Comparison of ENCODE assay signal across 41 mouse cellular contexts in the genomic region with DNA sequence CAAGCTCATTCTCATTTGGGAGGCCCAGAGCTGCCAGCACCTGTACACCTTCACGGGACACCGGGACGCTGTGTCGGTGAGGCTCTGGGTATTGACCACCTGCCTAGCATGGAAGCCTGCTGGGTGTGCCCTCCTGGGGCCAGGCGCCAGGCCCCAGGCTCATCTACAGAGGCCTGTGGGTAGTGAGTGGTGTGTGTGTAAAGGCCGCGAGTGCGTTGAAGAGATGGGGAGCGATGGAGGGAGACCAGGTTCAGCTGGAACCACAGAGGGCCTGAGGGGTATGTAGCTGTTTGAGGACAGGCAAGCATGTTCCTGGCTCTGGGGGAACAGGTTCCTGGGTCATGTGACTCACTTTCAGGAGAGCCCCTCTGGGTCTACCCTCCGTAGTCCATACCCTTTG. TPM values are rescaled to one million over a fixed set of nuclear protein-coding genes. Genes with fewer than 3 reads are reported as not detected.
"Had no signal": no experiment of that assay in that cellular context is flagged by ENCODE, and none has a peak within 500 bp of the region (broad histone marks: within the 10 kb centered on the region; RNA-seq: fewer than 3 reads in every experiment).

No protein-coding gene starts in this region.

- H3K4me2 ChIP-seq: heart, embryonic 12.5 days; hindbrain, embryonic 13.5 days; hindbrain, embryonic 15.5 days; kidney, embryonic 15.5 days; limb, embryonic 12.5 days; liver, embryonic 12.5 days had no signal

- ATAC-seq: hindbrain, postnatal 0 days; intestine, embryonic 16.5 days; liver, embryonic 12.5 days had no signal

- H3K9me3 ChIP-seq: heart, embryonic 10.5 days; heart, embryonic 12.5 days; hindbrain, embryonic 13.5 days; hindbrain, embryonic 15.5 days; kidney, embryonic 15.5 days; limb, embryonic 12.5 days; liver, embryonic 12.5 days had no signal

- H3K27ac ChIP-seq: heart, embryonic 10.5 days; hindbrain, embryonic 13.5 days; hindbrain, embryonic 15.5 days; hindbrain, postnatal 0 days; kidney, embryonic 15.5 days; kidney, postnatal 0 days; layer of hippocampus, adult 2 months; limb, embryonic 12.5 days; liver, embryonic 12.5 days; liver, embryonic 14.5 days had no signal

- H3K27me3 ChIP-seq: heart, embryonic 12.5 days; hindbrain, embryonic 13.5 days; hindbrain, embryonic 15.5 days; kidney, embryonic 15.5 days; limb, embryonic 12.5 days; liver, embryonic 12.5 days had no signal

- H3K4me3 ChIP-seq: heart, embryonic 10.5 days; heart, embryonic 12.5 days; hindbrain, embryonic 13.5 days; hindbrain, embryonic 15.5 days; kidney, embryonic 15.5 days; layer of hippocampus, adult 2 months; limb, embryonic 12.5 days; liver, embryonic 12.5 days had no signal

- H3K9ac ChIP-seq: heart, embryonic 12.5 days; hindbrain, embryonic 13.5 days; hindbrain, embryonic 15.5 days; kidney, embryonic 15.5 days; limb, embryonic 12.5 days; liver, embryonic 12.5 days; liver, embryonic 14.5 days had no signal

- DNase-seq: gastrocnemius, postnatal 14 days; heart, adult 18-20 months; heart, postnatal 10 days; heart, postnatal 36 days; kidney, adult 11 months; kidney, adult 2 months; kidney, adult 9 months; kidney, postnatal 14 days; kidney, postnatal 36 days; layer of hippocampus, postnatal 36 days; left cerebral cortex, postnatal 4 days had no signal

RNA-seq across cellular contexts. Expression of a gene that starts 16.6 kb away (rescaled TPM):
- total RNA-seq: gastrocnemius, adult 18-20 months; gastrocnemius, adult 8-10 months; gastrocnemius, postnatal 14 days; gastrocnemius, postnatal 36 days; heart, adult 18-20 months; heart, adult 8-10 months; heart, postnatal 10 days; heart, postnatal 36 days; hematopoietic stem cell, adult 5-6 weeks; hindbrain, postnatal 0 days; layer of hippocampus, adult 2 months; layer of hippocampus, postnatal 14 days; layer of hippocampus, postnatal 36 days; left cerebral cortex, adult 18-20 months; left cerebral cortex, adult 8-10 months; left cerebral cortex, postnatal 10 days; left cerebral cortex, postnatal 25 days; left cerebral cortex, postnatal 4 days; liver, adult 2 months had no signal
- polyA plus RNA-seq: heart, embryonic 10.5 days; heart, embryonic 12.5 days; heart, embryonic 14.5 days; heart, embryonic 16.5 days; hindbrain, embryonic 11.5 days; hindbrain, embryonic 13.5 days; hindbrain, embryonic 15.5 days; hindbrain, postnatal 0 days; intestine, embryonic 14.5 days; intestine, embryonic 16.5 days; kidney, adult 2 months; kidney, embryonic 15.5 days; kidney, postnatal 0 days; large intestine, adult 2 months; limb, embryonic 12.5 days; limb, embryonic 14.5 days; liver, adult 2 months; liver, embryonic 12.5 days; liver, embryonic 14.5 days; liver, embryonic 16.5 days had no signal

RNA-seq across cellular contexts. Expression of a gene that starts 17.4 kb away (rescaled TPM):
- total RNA-seq: heart, adult 18-20 months; heart, postnatal 36 days; hematopoietic stem cell, adult 5-6 weeks; liver, adult 2 months had no signal
- polyA plus RNA-seq: kidney, adult 2 months; liver, adult 2 months; liver, embryonic 14.5 days had no signal
